Mouse (Mus musculus) neural tube, embryonic 12.5 days (tissue): ENCODE data around the gene Lhfpl4. TPM values are rescaled to one million over a fixed set of nuclear protein-coding genes. Genes with fewer than 3 reads are reported as not detected.

Source experiments
- ATAC-seq: fragments of 200-750 bp; cut with Nextera tagmentation; 2 replicates; pipeline ENCODE4 v1.8.0; 2017; ENCODE audit warnings: low read depth, mild to moderate bottlenecking, moderate TSS enrichment, moderate library complexity; ENCODE audit not compliant: low FRiP score
- H3K27ac ChIP-seq: fragments of 300-500 bp; sonication (generic); 2 replicates; pipeline ENCODE4 v1.5.1; 2016
- H3K27me3 ChIP-seq: fragments of 300-500 bp; sonication (generic); replicated peaks from 2 replicates; pipeline ENCODE4 v1.6.1; 2016; ENCODE audit warnings: mild to moderate bottlenecking
- H3K36me3 ChIP-seq: fragments of 300-500 bp; sonication (generic); 2 replicates; pipeline ENCODE4 v1.6.1; 2016; ENCODE audit warnings: mild to moderate bottlenecking
- H3K4me1 ChIP-seq: fragments of 300-500 bp; sonication (generic); 2 replicates; pipeline ENCODE4 v1.6.1; 2016
- H3K4me2 ChIP-seq: fragments of 300-500 bp; sonication (generic); replicated peaks from 2 replicates; pipeline ENCODE4 v1.6.1; 2016; ENCODE audit warnings: mild to moderate bottlenecking
- H3K4me3 ChIP-seq: fragments of 300-500 bp; sonication (generic); 2 replicates; pipeline ENCODE4 v1.5.1; 2016
- H3K9ac ChIP-seq: fragments of 300-500 bp; sonication (generic); 2 replicates; pipeline ENCODE4 v1.6.1; 2016; ENCODE audit warnings: mild to moderate bottlenecking
- H3K9me3 ChIP-seq: fragments of 300-500 bp; sonication (generic); 2 replicates; pipeline ENCODE4 v1.6.1; 2016; ENCODE audit warnings: mild to moderate bottlenecking
- WGBS: fragments of 180-500 bp; shearing (Covaris S2); methylation state at CpG from one replicate; pipeline ENCODE4 v1.1.7; 2016; 5-methylcytosine and 5-hydroxymethylcytosine counted together
- polyA plus RNA-seq: library from polyadenylated mRNA; unstranded; fragments of >200 nt; fragmentation: Nextera tagmentation; extraction: Ambion mirVana; gene quantifications from 2 replicates; pipeline ENCODE4 v1.2.1, GENCODE M21; 2016

Gene Lhfpl4
- polyA plus RNA-seq, 1 experiment from 2014 or later, result 42.7 TPM

- no peak overlapping the region for H3K4me3 ChIP-seq
- no peak for ATAC-seq
- no peaks in the 10 kb centered on the region for H3K4me1 ChIP-seq
- no peak overlapping the region for H3K27ac ChIP-seq
- peaks cover 9% of the 10 kb centered on the region; the same call in 1 of the 2 replicates for H3K36me3 ChIP-seq
- H3K27me3 ChIP-seq, result no peaks in the 10 kb centered on the region
- H3K9me3 ChIP-seq, result no peaks in the 10 kb centered on the region
- H3K9ac ChIP-seq, result no peak overlapping the region
- H3K4me2 ChIP-seq, result no peak overlapping the region
These were observed 31.7 kb downstream of the Lhfpl4 start for GRCm38 (mm10) chr6:113163513-113163912.

- H3K4me1 ChIP-seq, result no peaks in the 10 kb centered on the region
- no peak overlapping the region for H3K4me2 ChIP-seq
- H3K9ac ChIP-seq, result no peak overlapping the region
- WGBS, result 86% methylated on average over 1 of the region's 1 CpGs
- H3K27me3 ChIP-seq, result no peaks in the 10 kb centered on the region
- no peak overlapping the region for H3K4me3 ChIP-seq
- peaks cover 9% of the 10 kb centered on the region; the same call in 1 of the 2 replicates for H3K36me3 ChIP-seq
- no peak for ATAC-seq
- no peak overlapping the region for H3K27ac ChIP-seq
- H3K9me3 ChIP-seq, result no peaks in the 10 kb centered on the region
These were observed 33.2 kb downstream of the Lhfpl4 start for GRCm38 (mm10) chr6:113161982-113162381.

- H3K4me3 ChIP-seq, result no peak overlapping the region
- no peak overlapping the region for H3K27ac ChIP-seq
- no peak overlapping the region for H3K9ac ChIP-seq
- ATAC-seq, result no peak
- H3K4me1 ChIP-seq, result no peaks in the 10 kb centered on the region
- 96% methylated on average over 10 of the region's 10 CpGs for whole genome bisulfite sequencing
- H3K36me3 ChIP-seq, result peaks cover 23% of the 10 kb centered on the region
- H3K4me2 ChIP-seq, result no peak overlapping the region
- H3K27me3 ChIP-seq, result no peaks in the 10 kb centered on the region
- no peaks in the 10 kb centered on the region for H3K9me3 ChIP-seq
These were observed 35.1 kb downstream of the Lhfpl4 start for GRCm38 (mm10) chr6:113160106-113160505.

- no peak for ATAC-seq
- 88% methylated on average over 4 of the region's 4 CpGs for WGBS
- H3K4me3 ChIP-seq, result no peak overlapping the region
- H3K36me3 ChIP-seq, result peaks cover 59% of the 10 kb centered on the region
- no peaks in the 10 kb centered on the region for H3K27me3 ChIP-seq
- H3K4me2 ChIP-seq, result no peak overlapping the region
- H3K9ac ChIP-seq, result no peak overlapping the region
- H3K4me1 ChIP-seq, result no peaks in the 10 kb centered on the region
- H3K27ac ChIP-seq, result no peak overlapping the region
- no peaks in the 10 kb centered on the region for H3K9me3 ChIP-seq
These were observed 39.1 kb downstream of the Lhfpl4 start for GRCm38 (mm10) chr6:113156064-113156463.

- H3K4me2 ChIP-seq, result no peak overlapping the region
- H3K9me3 ChIP-seq, result no peaks in the 10 kb centered on the region
- H3K27me3 ChIP-seq, result no peaks in the 10 kb centered on the region
- H3K4me3 ChIP-seq, result no peak overlapping the region
- WGBS, result 90% methylated on average over 6 of the region's 6 CpGs
- no peak overlapping the region for H3K27ac ChIP-seq
- no peak for ATAC-seq
- no peaks in the 10 kb centered on the region for H3K4me1 ChIP-seq
- no peak overlapping the region for H3K9ac ChIP-seq
- H3K36me3 ChIP-seq, result peaks cover 64% of the 10 kb centered on the region
These were observed 40.3 kb downstream of the Lhfpl4 start for GRCm38 (mm10) chr6:113154886-113155285.

GRCm38 (mm10) chr6:113154071-113154470 lies 41.1 kb downstream of the Lhfpl4 start:
- no peak overlapping the region for H3K27ac ChIP-seq
- no peaks in the 10 kb centered on the region for H3K9me3 ChIP-seq
- no peaks in the 10 kb centered on the region for H3K27me3 ChIP-seq
- no peak overlapping the region for H3K4me2 ChIP-seq
- 98% methylated on average over 8 of the region's 8 CpGs for WGBS
- H3K4me1 ChIP-seq, result no peaks in the 10 kb centered on the region
- H3K36me3 ChIP-seq, result peaks cover 70% of the 10 kb centered on the region
- H3K4me3 ChIP-seq, result no peak overlapping the region
- ATAC-seq, result no peak
- no peak overlapping the region for H3K9ac ChIP-seq

- Histone ChIP-seq H3K9me3 (no peaks in the 10 kb centered on the region), H3K4me1 (no peaks in the 10 kb centered on the region), H3K4me3 (no peak overlapping the region), H3K27ac (no peak overlapping the region), H3K36me3 (peaks cover 81% of the 10 kb centered on the region), H3K4me2 (no peak overlapping the region), H3K9ac (no peak overlapping the region), H3K27me3 (no peaks in the 10 kb centered on the region)
- no peak for ATAC-seq
- 94% methylated on average over 4 of the region's 4 CpGs for WGBS
These were observed 49.9 kb downstream of the Lhfpl4 start for GRCm38 (mm10) chr6:113145249-113145648.

GRCm38 (mm10) chr6:113144764-113145163 lies 50.4 kb downstream of the Lhfpl4 start:
- Histone ChIP-seq H3K4me3 (no peak overlapping the region), H3K27me3 (no peaks in the 10 kb centered on the region), H3K27ac (no peak overlapping the region), H3K9me3 (no peaks in the 10 kb centered on the region), H3K36me3 (peaks cover 77% of the 10 kb centered on the region), H3K4me2 (no peak overlapping the region), H3K9ac (no peak overlapping the region), H3K4me1 (no peaks in the 10 kb centered on the region)
- WGBS, result 98% methylated on average over 1 of the region's 1 CpGs
- ATAC-seq, result no peak

GRCm38 (mm10) chr6:113141389-113142094 lies 53.6 kb downstream of the Lhfpl4 start:
- Histone ChIP-seq H3K27me3 (no peaks in the 10 kb centered on the region), H3K4me2 (no peak overlapping the region), H3K27ac (no peak overlapping the region), H3K9ac (no peak overlapping the region), H3K4me3 (no peak overlapping the region), H3K4me1 (no peaks in the 10 kb centered on the region), H3K36me3 (peaks cover 66% of the 10 kb centered on the region), H3K9me3 (no peaks in the 10 kb centered on the region)
- WGBS, result 84% methylated on average over 1 of the region's 1 CpGs
- ATAC-seq, result no peak

- H3K9me3 ChIP-seq, result no peaks in the 10 kb centered on the region
- H3K27me3 ChIP-seq, result no peaks in the 10 kb centered on the region
- H3K4me3 ChIP-seq, result no peak overlapping the region
- H3K36me3 ChIP-seq, result peaks cover 49% of the 10 kb centered on the region
- WGBS, result 87% methylated on average over 2 of the region's 2 CpGs
- no peak overlapping the region for H3K27ac ChIP-seq
- no peak for ATAC-seq
- no peak overlapping the region for H3K4me2 ChIP-seq
- no peaks in the 10 kb centered on the region for H3K4me1 ChIP-seq
- H3K9ac ChIP-seq, result no peak overlapping the region
These were observed 61.8 kb downstream of the Lhfpl4 start for GRCm38 (mm10) chr6:113133360-113133759.

GRCm38 (mm10) chr6:113120806-113121205 lies 74.4 kb downstream of the Lhfpl4 start:
- H3K4me3 ChIP-seq, result no peak overlapping the region

More at GRCm38 (mm10) chr6:113120806-113121205, 74.4 kb downstream of the Lhfpl4 start:
- H3K27me3 ChIP-seq, result no peaks in the 10 kb centered on the region
- no peak overlapping the region for H3K4me2 ChIP-seq
- no peak for ATAC-seq
- H3K4me1 ChIP-seq, result no peaks in the 10 kb centered on the region
- no peaks in the 10 kb centered on the region for H3K9me3 ChIP-seq
- WGBS, result 96% methylated on average over 10 of the region's 10 CpGs
- H3K9ac ChIP-seq, result no peak overlapping the region
- H3K36me3 ChIP-seq, result peaks cover 66% of the 10 kb centered on the region
- no peak overlapping the region for H3K27ac ChIP-seq
